Mouse (Mus musculus): ENCODE results near the gene Zcchc3. TPM values are rescaled to one million over a fixed set of nuclear protein-coding genes. Genes with fewer than 3 reads are reported as not detected.

Zcchc3 gene
- polyA plus RNA-seq, 1 experiment from 2014 or later: 29.4 TPM

GRCm38 (mm10) chr2:152406126-152406525 lies 8.7 kb downstream of the Zcchc3 start:
- Histone ChIP-seq H3K4me2 (peak overlapping the region; percentile 81), H3K9me3 (replicated peaks) (no peaks in the 10 kb centered on the region), H3K36me3 (no peaks in the 10 kb centered on the region), H3K4me1 (peaks cover 54% of the 10 kb centered on the region), H3K27ac (peak overlapping the region; percentile 77), H3K27me3 (replicated peaks) (no peaks in the 10 kb centered on the region), H3K9ac (peak overlapping the region; percentile 67), H3K4me3 (peak overlapping the region; percentile 54)
- peak; percentile 98 for ATAC-seq
- WGBS (ENCODE audit: insufficient replicate concordance): under 1% methylated on average over 19 of the region's 19 CpGs

- Histone ChIP-seq H3K4me1 (peaks cover 56% of the 10 kb centered on the region), H3K9ac (peak overlapping the region; percentile 89), H3K36me3 (no peaks in the 10 kb centered on the region), H3K27me3 (replicated peaks) (no peaks in the 10 kb centered on the region), H3K4me2 (peak overlapping the region; percentile 98), H3K27ac (peak overlapping the region; percentile 96), H3K4me3 (peak overlapping the region; percentile 79), H3K9me3 (replicated peaks) (no peaks in the 10 kb centered on the region)
- 4% methylated on average over 13 of the region's 13 CpGs for WGBS (ENCODE audit: insufficient replicate concordance)
- ATAC-seq: no peak
These were observed 15.7 kb downstream of the Zcchc3 start for GRCm38 (mm10) chr2:152399122-152399542.

- peak overlapping the region; percentile 96 for H3K27ac ChIP-seq
- peak; percentile 84 for ATAC-seq
- under 1% methylated on average over 38 of the region's 38 CpGs for WGBS (ENCODE audit: insufficient replicate concordance)
These were observed 16.1 kb downstream of the Zcchc3 start for GRCm38 (mm10) chr2:152398691-152399090.

GRCm38 (mm10) chr2:152397680-152398435 lies 17.0 kb downstream of the Zcchc3 start, which contains the start of gene Sox12:
Sox12 (minus strand) TSS chr2:152398063.
- peaks cover 59% of the 10 kb centered on the region for H3K4me1 ChIP-seq

More at GRCm38 (mm10) chr2:152398691-152399090, 16.1 kb downstream of the Zcchc3 start:
- peaks cover 57% of the 10 kb centered on the region for H3K4me1 ChIP-seq
- peak overlapping the region; percentile 98 for H3K4me2 ChIP-seq
- H3K4me3 ChIP-seq: peak overlapping the region; percentile 79
- peak overlapping the region; percentile 89 for H3K9ac ChIP-seq
- no peaks in the 10 kb centered on the region for H3K36me3 ChIP-seq
- H3K9me3 ChIP-seq (replicated peaks): no peaks in the 10 kb centered on the region
- no peaks in the 10 kb centered on the region for H3K27me3 ChIP-seq (replicated peaks)

GRCm38 (mm10) chr2:152397004-152397589 lies 17.7 kb downstream of the Zcchc3 start:
- 2% methylated on average over 75 of the region's 77 CpGs for WGBS (ENCODE audit: insufficient replicate concordance)
- H3K27ac ChIP-seq: peak overlapping the region; percentile 96
- peak; percentile 6; the same call in 1 of the 2 replicates for ATAC-seq
- peak overlapping the region; percentile 89 for H3K9ac ChIP-seq
- no peaks in the 10 kb centered on the region for H3K36me3 ChIP-seq
- peak overlapping the region; percentile 79 for H3K4me3 ChIP-seq
- H3K4me1 ChIP-seq: peaks cover 59% of the 10 kb centered on the region
- H3K9me3 ChIP-seq (replicated peaks): no peaks in the 10 kb centered on the region
- no peaks in the 10 kb centered on the region for H3K27me3 ChIP-seq (replicated peaks)
- H3K4me2 ChIP-seq: peak overlapping the region; percentile 98

More at GRCm38 (mm10) chr2:152397680-152398435, 17.0 kb downstream of the Zcchc3 start, which contains the start of gene Sox12:
- WGBS (ENCODE audit: insufficient replicate concordance): under 1% methylated on average over 80 of the region's 104 CpGs
- Histone ChIP-seq H3K4me3 (peak within 1 kb of the TSS; percentile 79), H3K27ac (peak within 1 kb of the TSS; percentile 96), H3K9me3 (replicated peaks) (no peaks in the 10 kb centered on the region), H3K27me3 (replicated peaks) (no peaks in the 10 kb centered on the region), H3K4me2 (peak within 1 kb of the TSS; percentile 98), H3K9ac (peak within 1 kb of the TSS; percentile 89), H3K36me3 (no peaks in the 10 kb centered on the region)
- peak; percentile 58 for ATAC-seq

- peak overlapping the region; percentile 79 for H3K4me3 ChIP-seq
- H3K4me1 ChIP-seq: peaks cover 59% of the 10 kb centered on the region
- H3K4me2 ChIP-seq: peak overlapping the region; percentile 98
- H3K27ac ChIP-seq: peak overlapping the region; percentile 96
- no peaks in the 10 kb centered on the region for H3K9me3 ChIP-seq (replicated peaks)
- no peaks in the 10 kb centered on the region for H3K27me3 ChIP-seq (replicated peaks)
- ATAC-seq: peak; percentile 65
- under 1% methylated on average over 45 of the region's 46 CpGs for WGBS (ENCODE audit: insufficient replicate concordance)
- H3K36me3 ChIP-seq: no peaks in the 10 kb centered on the region
- peak overlapping the region; percentile 89 for H3K9ac ChIP-seq
These were observed 18.5 kb downstream of the Zcchc3 start for GRCm38 (mm10) chr2:152396110-152397003.

- Histone ChIP-seq H3K9ac (peak overlapping the region; percentile 89), H3K27me3 (replicated peaks) (no peaks in the 10 kb centered on the region), H3K4me3 (peak overlapping the region; percentile 79), H3K4me2 (peak overlapping the region; percentile 98), H3K36me3 (no peaks in the 10 kb centered on the region), H3K9me3 (replicated peaks) (no peaks in the 10 kb centered on the region), H3K27ac (peak overlapping the region; percentile 96), H3K4me1 (peaks cover 59% of the 10 kb centered on the region)
- 28% methylated on average over 13 of the region's 13 CpGs for WGBS (ENCODE audit: insufficient replicate concordance)
- no peak for ATAC-seq
These were observed 19.4 kb downstream of the Zcchc3 start for GRCm38 (mm10) chr2:152395271-152395920.

GRCm38 (mm10) chr2:152393225-152394017 lies 21.4 kb downstream of the Zcchc3 start:
- peaks cover 45% of the 10 kb centered on the region for H3K4me1 ChIP-seq
- H3K27ac ChIP-seq: no peak overlapping the region
- H3K4me2 ChIP-seq: no peak overlapping the region
- no peak overlapping the region for H3K9ac ChIP-seq
- H3K4me3 ChIP-seq: no peak overlapping the region
- no peaks in the 10 kb centered on the region for H3K36me3 ChIP-seq
- WGBS (ENCODE audit: insufficient replicate concordance): 59% methylated on average over 9 of the region's 9 CpGs
- H3K9me3 ChIP-seq (replicated peaks): no peaks in the 10 kb centered on the region
- no peaks in the 10 kb centered on the region for H3K27me3 ChIP-seq (replicated peaks)
- no peak for ATAC-seq

- Histone ChIP-seq H3K27me3 (replicated peaks) (no peaks in the 10 kb centered on the region), H3K4me1 (peaks cover 42% of the 10 kb centered on the region), H3K4me2 (no peak overlapping the region), H3K4me3 (no peak overlapping the region), H3K27ac (no peak overlapping the region), H3K9ac (no peak overlapping the region), H3K9me3 (replicated peaks) (no peaks in the 10 kb centered on the region), H3K36me3 (no peaks in the 10 kb centered on the region)
- WGBS (ENCODE audit: insufficient replicate concordance): 23% methylated on average over 3 of the region's 3 CpGs
- no peak for ATAC-seq
These were observed 22.0 kb downstream of the Zcchc3 start for GRCm38 (mm10) chr2:152392786-152393185.

GRCm38 (mm10) chr2:152384191-152384590 lies 30.6 kb downstream of the Zcchc3 start:
- no peak overlapping the region for H3K4me3 ChIP-seq
- WGBS (ENCODE audit: insufficient replicate concordance): 72% methylated on average over 4 of the region's 4 CpGs
- H3K27me3 ChIP-seq (replicated peaks): no peaks in the 10 kb centered on the region

More at GRCm38 (mm10) chr2:152384191-152384590, 30.6 kb downstream of the Zcchc3 start:
- no peaks in the 10 kb centered on the region for H3K4me1 ChIP-seq
- no peak for ATAC-seq
- no peaks in the 10 kb centered on the region for H3K9me3 ChIP-seq (replicated peaks)
- H3K9ac ChIP-seq: no peak overlapping the region
- no peak overlapping the region for H3K4me2 ChIP-seq
- no peaks in the 10 kb centered on the region for H3K36me3 ChIP-seq
- no peak overlapping the region for H3K27ac ChIP-seq
